Mouse (Mus musculus) retina, adult 2 months (tissue): ENCODE results near the gene Ifih1.

Source experiments
- DNase-seq: peaks from one replicate; pipeline ENCODE4 v3.0.0-alpha.2; 2012; ENCODE audit warnings: low read depth, low spot score

The Ifih1 gene

GRCm38 (mm10) chr2:62646014-62646645, at the start of gene Ifih1:
Ifih1 (minus strand) TSS chr2:62646255.
- DNase-seq, result no peak

GRCm38 (mm10) chr2:62685934-62686333, 39.9 kb upstream of the Ifih1 start:
- no peak for DNase-seq

GRCm38 (mm10) chr2:62684989-62685595, 39.0 kb upstream of the Ifih1 start:
- no peak for DNase-seq

GRCm38 (mm10) chr2:62681667-62682066, 35.6 kb upstream of the Ifih1 start:
- DNase-seq, result no peak

GRCm38 (mm10) chr2:62672788-62673187, 26.7 kb upstream of the Ifih1 start:
- no peak for DNase-seq

- DNase-seq, result no peak
Observed at GRCm38 (mm10) chr2:62670767-62671166, 24.7 kb upstream of the Ifih1 start.

- DNase-seq, result no peak
Observed at GRCm38 (mm10) chr2:62670301-62670700, 24.2 kb upstream of the Ifih1 start.

- no peak for DNase-seq
Observed at GRCm38 (mm10) chr2:62669848-62670247, 23.8 kb upstream of the Ifih1 start.

- DNase-seq, result no peak
Observed at GRCm38 (mm10) chr2:62665536-62665935, 19.5 kb upstream of the Ifih1 start.

GRCm38 (mm10) chr2:62664839-62665238, 18.8 kb upstream of the Ifih1 start:
- DNase-seq, result no peak

- DNase-seq, result peak; percentile 75
Observed at GRCm38 (mm10) chr2:62664135-62664670, 18.1 kb upstream of the Ifih1 start, which contains the start of gene Gca. Gca (plus strand) TSS chr2:62664285.

- DNase-seq, result no peak
Observed at GRCm38 (mm10) chr2:62662560-62662959, 16.5 kb upstream of the Ifih1 start.

GRCm38 (mm10) chr2:62660565-62660964, 14.5 kb upstream of the Ifih1 start:
- no peak for DNase-seq

GRCm38 (mm10) chr2:62656072-62656471, 10.0 kb upstream of the Ifih1 start:
- no peak for DNase-seq

GRCm38 (mm10) chr2:62654519-62655338, 8.7 kb upstream of the Ifih1 start:
- DNase-seq, result peak; percentile 53

GRCm38 (mm10) chr2:62652466-62652865, 6.4 kb upstream of the Ifih1 start:
- DNase-seq, result no peak

- no peak for DNase-seq
Observed at GRCm38 (mm10) chr2:62651890-62652289, 5.8 kb upstream of the Ifih1 start.

GRCm38 (mm10) chr2:62646671-62647289, 725 bp upstream of the Ifih1 start:
- no peak for DNase-seq

- DNase-seq, result no peak
Observed at GRCm38 (mm10) chr2:62645475-62645874, 580 bp downstream of the Ifih1 start.

GRCm38 (mm10) chr2:62644891-62645290, 1.2 kb downstream of the Ifih1 start:
- no peak for DNase-seq

GRCm38 (mm10) chr2:62643405-62644305, 2.4 kb downstream of the Ifih1 start:
- DNase-seq, result no peak
